Mouse (Mus musculus) lung, postnatal 0 days (tissue): ENCODE results near the gene Adgrl4.

ENCODE experiments used
- CTCF ChIP-seq: IDR thresholded peaks from 2 replicates; pipeline ENCODE4 v1.5.1; 2016; ENCODE audit warnings: antibody characterized with exemption, mild to moderate bottlenecking
- EP300 ChIP-seq: IDR thresholded peaks from 2 replicates; pipeline ENCODE4 v1.6.1; 2016; ENCODE audit warnings: antibody characterized with exemption, mild to moderate bottlenecking, control low read depth

DNA sequence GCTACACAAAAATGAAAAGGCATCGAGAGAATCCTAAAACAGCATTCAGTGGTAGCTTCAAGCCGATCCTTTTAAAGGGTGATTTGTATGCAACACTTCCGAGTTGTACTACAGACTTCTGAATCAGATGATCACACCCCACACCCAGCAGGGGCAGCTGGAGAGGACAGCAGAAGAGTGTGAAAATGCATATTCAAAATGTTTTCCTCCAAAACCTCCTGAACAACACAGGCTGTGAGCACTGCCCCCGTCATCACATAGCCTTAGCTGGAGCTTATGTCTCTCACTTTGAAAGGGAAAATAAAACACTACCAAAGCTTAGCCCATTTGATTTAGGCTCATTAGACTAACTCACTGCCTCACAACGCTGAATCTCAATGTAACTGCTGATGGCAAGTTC lies 113.3 kb downstream of the Adgrl4 start:
- TF ChIP-seq EP300 (no peak), CTCF (no peak)
